Mouse (Mus musculus): ENCODE results near the gene Slco3a1. TPM values are rescaled to one million over a fixed set of nuclear protein-coding genes. Genes with fewer than 3 reads are reported as not detected.

The Slco3a1 gene
- polyA plus RNA-seq, 1 experiment from 2014 or later, result 22.6 TPM

DNA sequence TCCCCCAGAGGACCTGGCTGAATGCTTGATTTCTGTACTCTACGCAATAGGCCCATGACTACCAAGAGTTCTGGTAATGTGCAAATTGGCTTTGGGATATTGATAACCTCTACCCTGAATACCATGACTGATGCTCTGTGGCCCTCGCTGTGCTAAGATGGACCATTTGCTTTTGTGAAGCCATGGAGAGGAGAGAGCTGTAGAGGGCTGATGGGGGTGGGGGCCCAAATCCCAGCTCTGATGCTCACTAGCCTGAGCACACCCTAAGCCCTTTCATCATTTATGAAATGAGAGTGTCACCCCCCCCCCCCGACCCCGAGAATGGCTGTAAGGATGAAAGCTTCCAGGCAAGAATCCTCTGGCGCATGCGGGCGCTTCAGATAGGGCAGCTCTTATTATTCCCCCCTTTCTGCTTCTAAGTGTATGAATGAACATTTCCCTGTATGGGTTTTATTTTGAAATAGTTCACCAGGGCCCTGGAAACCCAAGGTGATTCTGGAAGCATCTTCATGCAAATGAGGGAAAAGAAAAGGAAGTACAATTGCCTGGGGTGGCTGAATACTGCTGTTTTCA lies 206.2 kb downstream of the Slco3a1 start:
- H3K27me3 ChIP-seq (ENCODE audit: control insufficient read depth, insufficient read depth, low read length), result no peaks in the 10 kb centered on the region
- no peaks in the 10 kb centered on the region for H3K4me1 ChIP-seq (ENCODE audit: control insufficient read depth, insufficient read depth, low read length)
- no peak for ATAC-seq (replicated peaks; ENCODE audit: insufficient number of reproducible peaks, low FRiP score, low TSS enrichment)
- no peaks in the 10 kb centered on the region for H3K9me3 ChIP-seq (replicated peaks; ENCODE audit: control insufficient read depth, low read length)
- 80% methylated on average over 7 of the region's 7 CpGs for WGBS (ENCODE audit: insufficient replicate concordance)
- H3K27ac ChIP-seq (ENCODE audit: low read depth, low read length), result no peak overlapping the region
- no peak overlapping the region for H3K9ac ChIP-seq (ENCODE audit: low read depth, low read length)
- no peak overlapping the region for H3K4me2 ChIP-seq
- no peaks in the 10 kb centered on the region for H3K36me3 ChIP-seq (ENCODE audit: control insufficient read depth, insufficient read depth, low read length)
- H3K4me3 ChIP-seq (ENCODE audit: low read depth, low read length), result no peak overlapping the region

GRCm38 (mm10) chr7:74347026-74347425 lies 207.6 kb downstream of the Slco3a1 start:
- ATAC-seq (replicated peaks; ENCODE audit: insufficient number of reproducible peaks, low FRiP score, low TSS enrichment), result no peak
- Histone ChIP-seq H3K4me3 (ENCODE audit: low read depth, low read length) (no peak overlapping the region), H3K9ac (ENCODE audit: low read depth, low read length) (no peak overlapping the region), H3K27me3 (ENCODE audit: control insufficient read depth, insufficient read depth, low read length) (no peaks in the 10 kb centered on the region), H3K4me1 (ENCODE audit: control insufficient read depth, insufficient read depth, low read length) (no peaks in the 10 kb centered on the region), H3K9me3 (replicated peaks; ENCODE audit: control insufficient read depth, low read length) (no peaks in the 10 kb centered on the region), H3K27ac (ENCODE audit: low read depth, low read length) (no peak overlapping the region), H3K4me2 (no peak overlapping the region), H3K36me3 (ENCODE audit: control insufficient read depth, insufficient read depth, low read length) (no peaks in the 10 kb centered on the region)
- 89% methylated on average over 9 of the region's 9 CpGs for WGBS (ENCODE audit: insufficient replicate concordance)

GRCm38 (mm10) chr7:74346451-74346850 lies 208.1 kb downstream of the Slco3a1 start:
- Histone ChIP-seq H3K27ac (ENCODE audit: low read depth, low read length) (no peak overlapping the region), H3K4me2 (no peak overlapping the region), H3K36me3 (ENCODE audit: control insufficient read depth, insufficient read depth, low read length) (no peaks in the 10 kb centered on the region), H3K27me3 (ENCODE audit: control insufficient read depth, insufficient read depth, low read length) (no peaks in the 10 kb centered on the region), H3K9me3 (replicated peaks; ENCODE audit: control insufficient read depth, low read length) (no peaks in the 10 kb centered on the region), H3K4me1 (ENCODE audit: control insufficient read depth, insufficient read depth, low read length) (no peaks in the 10 kb centered on the region), H3K9ac (ENCODE audit: low read depth, low read length) (no peak overlapping the region), H3K4me3 (ENCODE audit: low read depth, low read length) (no peak overlapping the region)
- no peak; the same call in 1 of the 2 replicates for ATAC-seq (replicated peaks; ENCODE audit: insufficient number of reproducible peaks, low FRiP score, low TSS enrichment)
- 70% methylated on average over 3 of the region's 3 CpGs for WGBS (ENCODE audit: insufficient replicate concordance)

DNA sequence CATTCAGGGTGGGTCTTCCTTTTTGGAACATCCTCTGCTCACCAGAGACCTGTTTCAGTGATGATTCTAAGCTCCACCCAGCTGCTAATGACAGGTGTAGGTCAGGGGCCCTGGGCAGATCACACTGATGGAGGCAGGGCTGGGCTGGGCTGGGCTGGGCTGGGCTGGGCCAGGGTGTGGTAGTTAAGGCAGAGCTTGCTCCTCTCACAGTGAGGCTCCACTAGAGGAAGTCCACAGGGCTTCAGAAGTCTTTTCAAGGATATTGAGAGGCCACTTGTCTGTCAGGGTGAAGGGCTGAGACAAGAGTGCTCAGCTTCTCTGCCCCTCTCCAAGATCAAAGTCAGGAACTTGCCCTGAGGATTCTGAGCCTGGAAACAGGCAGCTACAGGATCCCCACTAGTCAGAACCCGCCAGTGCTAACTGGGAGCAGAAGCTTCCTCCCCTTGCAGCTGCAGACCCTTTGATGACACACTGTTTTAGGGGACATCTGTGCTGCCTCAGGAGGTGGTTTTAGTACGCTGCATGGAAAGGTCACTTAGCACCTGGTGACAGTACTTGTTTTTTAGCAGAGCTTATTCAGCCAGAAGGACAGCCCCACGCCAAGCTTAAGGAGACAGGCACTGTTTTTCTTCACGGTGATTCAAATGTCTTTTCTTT lies 213.3 kb downstream of the Slco3a1 start:
- Histone ChIP-seq H3K27me3 (ENCODE audit: control insufficient read depth, insufficient read depth, low read length) (no peaks in the 10 kb centered on the region), H3K36me3 (ENCODE audit: control insufficient read depth, insufficient read depth, low read length) (no peaks in the 10 kb centered on the region), H3K4me2 (no peak overlapping the region), H3K4me1 (ENCODE audit: control insufficient read depth, insufficient read depth, low read length) (no peaks in the 10 kb centered on the region), H3K9me3 (replicated peaks; ENCODE audit: control insufficient read depth, low read length) (no peaks in the 10 kb centered on the region), H3K27ac (ENCODE audit: low read depth, low read length) (no peak overlapping the region), H3K4me3 (ENCODE audit: low read depth, low read length) (no peak overlapping the region), H3K9ac (ENCODE audit: low read depth, low read length) (no peak overlapping the region)
- no peak for ATAC-seq (replicated peaks; ENCODE audit: insufficient number of reproducible peaks, low FRiP score, low TSS enrichment)
- 32% methylated on average over 4 of the region's 4 CpGs for WGBS (ENCODE audit: insufficient replicate concordance)

DNA sequence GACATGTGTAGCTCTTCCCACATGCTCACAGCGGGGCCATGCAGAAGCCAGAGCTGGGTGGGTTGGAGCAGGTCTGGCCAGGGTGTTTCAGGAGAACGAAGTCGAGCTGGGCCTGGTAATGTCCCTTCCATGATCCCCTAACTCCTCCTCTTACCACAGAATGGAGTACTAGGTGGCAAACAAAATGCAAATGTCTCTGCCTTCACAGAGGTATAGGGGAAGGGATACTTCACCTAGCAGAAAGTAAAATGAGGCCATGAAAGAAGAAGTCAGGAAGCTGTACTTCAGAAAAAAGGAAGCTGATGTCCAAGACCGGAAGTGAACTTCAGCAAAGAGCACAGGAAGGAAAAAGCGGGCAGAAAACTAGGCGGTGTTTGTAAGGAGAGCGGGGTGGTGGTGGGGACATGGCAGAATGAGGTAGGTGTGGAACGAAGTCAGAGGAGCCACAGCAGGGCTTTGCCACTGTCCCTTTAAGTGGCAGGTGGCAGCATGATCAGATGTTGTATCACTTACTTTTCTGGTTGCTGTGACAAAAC lies 214.1 kb downstream of the Slco3a1 start:
- H3K27ac ChIP-seq (ENCODE audit: low read depth, low read length), result no peak overlapping the region
- no peaks in the 10 kb centered on the region for H3K27me3 ChIP-seq (ENCODE audit: control insufficient read depth, insufficient read depth, low read length)
- H3K9me3 ChIP-seq (replicated peaks; ENCODE audit: control insufficient read depth, low read length), result no peaks in the 10 kb centered on the region
- no peak overlapping the region for H3K4me2 ChIP-seq
- no peak overlapping the region for H3K4me3 ChIP-seq (ENCODE audit: low read depth, low read length)
- no peak for ATAC-seq (replicated peaks; ENCODE audit: insufficient number of reproducible peaks, low FRiP score, low TSS enrichment)
- H3K9ac ChIP-seq (ENCODE audit: low read depth, low read length), result no peak overlapping the region
- WGBS (ENCODE audit: insufficient replicate concordance), result 72% methylated on average over 8 of the region's 8 CpGs
- H3K36me3 ChIP-seq (ENCODE audit: control insufficient read depth, insufficient read depth, low read length), result no peaks in the 10 kb centered on the region
- no peaks in the 10 kb centered on the region for H3K4me1 ChIP-seq (ENCODE audit: control insufficient read depth, insufficient read depth, low read length)

GRCm38 (mm10) chr7:74337677-74338420 lies 216.7 kb downstream of the Slco3a1 start:
- Histone ChIP-seq H3K4me2 (no peak overlapping the region), H3K27me3 (ENCODE audit: control insufficient read depth, insufficient read depth, low read length) (no peaks in the 10 kb centered on the region), H3K27ac (ENCODE audit: low read depth, low read length) (no peak overlapping the region), H3K9ac (ENCODE audit: low read depth, low read length) (no peak overlapping the region), H3K9me3 (replicated peaks; ENCODE audit: control insufficient read depth, low read length) (no peaks in the 10 kb centered on the region), H3K4me3 (ENCODE audit: low read depth, low read length) (no peak overlapping the region), H3K4me1 (ENCODE audit: control insufficient read depth, insufficient read depth, low read length) (no peaks in the 10 kb centered on the region), H3K36me3 (ENCODE audit: control insufficient read depth, insufficient read depth, low read length) (no peaks in the 10 kb centered on the region)
- WGBS (ENCODE audit: insufficient replicate concordance), result 72% methylated on average over 6 of the region's 6 CpGs
- no peak for ATAC-seq (replicated peaks; ENCODE audit: insufficient number of reproducible peaks, low FRiP score, low TSS enrichment)

GRCm38 (mm10) chr7:74332323-74332722 lies 222.3 kb downstream of the Slco3a1 start:
- Histone ChIP-seq H3K27ac (ENCODE audit: low read depth, low read length) (no peak overlapping the region), H3K4me1 (ENCODE audit: control insufficient read depth, insufficient read depth, low read length) (no peaks in the 10 kb centered on the region), H3K27me3 (ENCODE audit: control insufficient read depth, insufficient read depth, low read length) (no peaks in the 10 kb centered on the region), H3K4me2 (no peak overlapping the region), H3K9ac (ENCODE audit: low read depth, low read length) (no peak overlapping the region), H3K4me3 (ENCODE audit: low read depth, low read length) (no peak overlapping the region), H3K9me3 (replicated peaks; ENCODE audit: control insufficient read depth, low read length) (no peaks in the 10 kb centered on the region), H3K36me3 (ENCODE audit: control insufficient read depth, insufficient read depth, low read length) (no peaks in the 10 kb centered on the region)
- WGBS (ENCODE audit: insufficient replicate concordance), result 89% methylated on average over 3 of the region's 3 CpGs
- no peak for ATAC-seq (replicated peaks; ENCODE audit: insufficient number of reproducible peaks, low FRiP score, low TSS enrichment)

GRCm38 (mm10) chr7:74330858-74331726 lies 223.5 kb downstream of the Slco3a1 start:
- no peaks in the 10 kb centered on the region for H3K36me3 ChIP-seq (ENCODE audit: control insufficient read depth, insufficient read depth, low read length)
- no peak overlapping the region for H3K27ac ChIP-seq (ENCODE audit: low read depth, low read length)
- no peak for ATAC-seq (replicated peaks; ENCODE audit: insufficient number of reproducible peaks, low FRiP score, low TSS enrichment)
- 80% methylated on average over 7 of the region's 7 CpGs for WGBS (ENCODE audit: insufficient replicate concordance)
- H3K27me3 ChIP-seq (ENCODE audit: control insufficient read depth, insufficient read depth, low read length), result no peaks in the 10 kb centered on the region
- no peaks in the 10 kb centered on the region for H3K4me1 ChIP-seq (ENCODE audit: control insufficient read depth, insufficient read depth, low read length)
- no peak overlapping the region for H3K9ac ChIP-seq (ENCODE audit: low read depth, low read length)
- no peak overlapping the region for H3K4me2 ChIP-seq
- H3K9me3 ChIP-seq (replicated peaks; ENCODE audit: control insufficient read depth, low read length), result no peaks in the 10 kb centered on the region
- no peak overlapping the region for H3K4me3 ChIP-seq (ENCODE audit: low read depth, low read length)

All from heart, embryonic 11.5 days (tissue).